Mouse (Mus musculus): ENCODE data around the gene Fam117b.

The Fam117b gene

GRCm38 (mm10) chr1:59912413-59913157 lies at the start of gene Fam117b:
Gene Fam117b, plus strand, starts transcription at chr1:59913006.
- DNase-seq (ENCODE audit: extremely low read depth, low read depth) = peak; percentile 95

GRCm38 (mm10) chr1:59868041-59868440 lies 44.8 kb upstream of the Fam117b start:
- no peak for DNase-seq (ENCODE audit: extremely low read depth, low read depth)

GRCm38 (mm10) chr1:59874023-59874422 lies 38.8 kb upstream of the Fam117b start:
- no peak for DNase-seq (ENCODE audit: extremely low read depth, low read depth)

- DNase-seq (ENCODE audit: extremely low read depth, low read depth) = no peak
Measured at GRCm38 (mm10) chr1:59878098-59878497, 34.7 kb upstream of the Fam117b start.

GRCm38 (mm10) chr1:59883349-59884134 lies 29.3 kb upstream of the Fam117b start:
- peak; percentile 56 for DNase-seq (ENCODE audit: extremely low read depth, low read depth)

- DNase-seq (ENCODE audit: extremely low read depth, low read depth) = no peak
Measured at GRCm38 (mm10) chr1:59886899-59887298, 25.9 kb upstream of the Fam117b start.

GRCm38 (mm10) chr1:59888018-59888417 lies 24.8 kb upstream of the Fam117b start:
- DNase-seq (ENCODE audit: extremely low read depth, low read depth) = no peak

GRCm38 (mm10) chr1:59891185-59891584 lies 21.6 kb upstream of the Fam117b start:
- DNase-seq (ENCODE audit: extremely low read depth, low read depth) = no peak

- DNase-seq (ENCODE audit: extremely low read depth, low read depth) = no peak
Measured at GRCm38 (mm10) chr1:59892777-59893176, 20.0 kb upstream of the Fam117b start.

GRCm38 (mm10) chr1:59894025-59894424 lies 18.8 kb upstream of the Fam117b start:
- no peak for DNase-seq (ENCODE audit: extremely low read depth, low read depth)

GRCm38 (mm10) chr1:59895456-59895855 lies 17.4 kb upstream of the Fam117b start:
- peak; percentile 95 for DNase-seq (ENCODE audit: extremely low read depth, low read depth)

GRCm38 (mm10) chr1:59897147-59897798 lies 15.5 kb upstream of the Fam117b start:
- DNase-seq (ENCODE audit: extremely low read depth, low read depth) = no peak

GRCm38 (mm10) chr1:59899679-59900078 lies 13.1 kb upstream of the Fam117b start:
- no peak for DNase-seq (ENCODE audit: extremely low read depth, low read depth)

- no peak for DNase-seq (ENCODE audit: extremely low read depth, low read depth)
Measured at GRCm38 (mm10) chr1:59901082-59901876, 11.5 kb upstream of the Fam117b start.

- DNase-seq (ENCODE audit: extremely low read depth, low read depth) = no peak
Measured at GRCm38 (mm10) chr1:59902634-59903033, 10.2 kb upstream of the Fam117b start.

- DNase-seq (ENCODE audit: extremely low read depth, low read depth) = peak; percentile 70
Measured at GRCm38 (mm10) chr1:59904630-59905295, 8.0 kb upstream of the Fam117b start.

GRCm38 (mm10) chr1:59905916-59906315 lies 6.9 kb upstream of the Fam117b start:
- no peak for DNase-seq (ENCODE audit: extremely low read depth, low read depth)

- DNase-seq (ENCODE audit: extremely low read depth, low read depth) = no peak
Measured at GRCm38 (mm10) chr1:59906819-59907521, 5.8 kb upstream of the Fam117b start.

GRCm38 (mm10) chr1:59907700-59908099 lies 5.1 kb upstream of the Fam117b start:
- DNase-seq (ENCODE audit: extremely low read depth, low read depth) = no peak

GRCm38 (mm10) chr1:59910941-59911340 lies 1.9 kb upstream of the Fam117b start:
- no peak for DNase-seq (ENCODE audit: extremely low read depth, low read depth)

All from MEL-GATA-1-ER (cell line).